8 mouse cellular contexts compared by ENCODE assay signal in genomic region chr10:80053259-80053780, GRCm38 (mm10). TPM values are rescaled to one million over a fixed set of nuclear protein-coding genes. Genes with fewer than 3 reads are reported as not detected.
DNase-seq lines count a peak whose midpoint lies in the region; ATAC-seq and TF ChIP-seq lines count a peak whose summit lies in the region.

No protein-coding gene starts in this region.

- peak overlapping the region; percentile 82 for H3K27ac ChIP-seq in CH12.LX (ENCODE audit: insufficient read depth, low read depth)
- H3K27ac ChIP-seq in forebrain, embryonic 11.5 days (ENCODE audit: low read depth, low read length) = peak overlapping the region; percentile 95
- peak overlapping the region; percentile 99 for H3K27ac ChIP-seq in heart, postnatal 0 days (ENCODE audit: low read depth)
- H3K27ac ChIP-seq in liver, embryonic 16.5 days (ENCODE audit: low read length) = peak overlapping the region; percentile 98
- H3K27ac ChIP-seq in neural tube, embryonic 13.5 days (replicated peaks) = peak overlapping the region; percentile 98
- peak overlapping the region; percentile 100 for H3K27ac ChIP-seq in testis, adult 2 months (ENCODE audit: control insufficient read depth, insufficient read depth, low read depth, low read length)

- no peak for TF ChIP-seq EP300 in CH12.LX (IDR thresholded peaks at IDR 0.05; ENCODE audit: low read length)
- TF ChIP-seq EP300 in heart, postnatal 0 days (IDR thresholded peaks at IDR 0.05; ENCODE audit: low read depth) = no peak

- WGBS in forebrain, embryonic 11.5 days = under 1% methylated on average over 47 of the region's 47 CpGs
- under 1% methylated on average over 47 of the region's 47 CpGs for WGBS in heart, postnatal 0 days
- under 1% methylated on average over 47 of the region's 47 CpGs for WGBS in liver, embryonic 16.5 days (ENCODE audit: insufficient replicate concordance)
- under 1% methylated on average over 47 of the region's 47 CpGs for WGBS in neural tube, embryonic 13.5 days

- H3K9ac ChIP-seq in CH12.LX (ENCODE audit: insufficient read depth, low read depth) = peak overlapping the region; percentile 98
- peak overlapping the region; percentile 88 for H3K9ac ChIP-seq in forebrain, embryonic 11.5 days (ENCODE audit: low read length)
- peak overlapping the region; percentile 97 for H3K9ac ChIP-seq in heart, postnatal 0 days (replicated peaks; ENCODE audit: low read depth, low read length)
- H3K9ac ChIP-seq in liver, embryonic 16.5 days (ENCODE audit: low read depth, low read length) = peak overlapping the region; percentile 99
- peak overlapping the region; percentile 98 for H3K9ac ChIP-seq in neural tube, embryonic 13.5 days

- peak; percentile 98 for TF ChIP-seq POLR2A in CH12.LX (IDR thresholded peaks at IDR 0.05; ENCODE audit: low read depth, low read length)
- peak; percentile 97 for TF ChIP-seq POLR2A in testis, adult 2 months (IDR thresholded peaks at IDR 0.05; ENCODE audit: control insufficient read depth, low read depth, low read length)

- peak; percentile 99 for DNase-seq in CH12.LX (ENCODE audit: extremely low read depth)
- peak; percentile 100 for DNase-seq in c-Kit-positive CD71-positive TER-119-negative erythroid progenitor cells, embryonic 14.5 days (ENCODE audit: low read depth)
- peak; percentile 100 for DNase-seq in forebrain, embryonic 11.5 days (ENCODE audit: low spot score)
- DNase-seq in heart, postnatal 0 days (ENCODE audit: low spot score) = peak; percentile 98
- DNase-seq in kidney, postnatal 4 days = peak; percentile 100

- no peaks in the 10 kb centered on the region for H3K27me3 ChIP-seq in CH12.LX (replicated peaks)
- H3K27me3 ChIP-seq in forebrain, embryonic 11.5 days (ENCODE audit: control insufficient read depth, insufficient read depth, low read length) = no peaks in the 10 kb centered on the region
- H3K27me3 ChIP-seq in heart, postnatal 0 days (ENCODE audit: control insufficient read depth, insufficient read depth, low read length) = no peaks in the 10 kb centered on the region
- no peaks in the 10 kb centered on the region for H3K27me3 ChIP-seq in liver, embryonic 16.5 days (ENCODE audit: control insufficient read depth, insufficient read depth, low read depth, low read length)
- no peaks in the 10 kb centered on the region for H3K27me3 ChIP-seq in neural tube, embryonic 13.5 days
- no peaks in the 10 kb centered on the region for H3K27me3 ChIP-seq in testis, adult 2 months (ENCODE audit: control insufficient read depth, insufficient read depth, low read length)

- peak overlapping the region; percentile 61 to 97 (median 95) for H3K4me3 ChIP-seq in CH12.LX (replicated peaks in 1 of 3; ENCODE audit: low read depth in 2 of 3, low read length in 2 of 3, poor library complexity in 1 of 3)
- H3K4me3 ChIP-seq in forebrain, embryonic 11.5 days (ENCODE audit: low read depth, low read length) = peak overlapping the region; percentile 75
- H3K4me3 ChIP-seq in heart, postnatal 0 days (ENCODE audit: low read depth, low read length) = peak overlapping the region; percentile 89
- H3K4me3 ChIP-seq in liver, embryonic 16.5 days (ENCODE audit: low read depth, low read length) = peak overlapping the region; percentile 94
- peak overlapping the region; percentile 91 for H3K4me3 ChIP-seq in neural tube, embryonic 13.5 days
- H3K4me3 ChIP-seq in testis, adult 2 months (ENCODE audit: control insufficient read depth, low read depth, low read length) = peak overlapping the region; percentile 98

- dilution Hi-C loops in CH12.LX (cut with MboI; ENCODE audit: extremely low pct_ligation_motif_present, extremely low pct_unique_long_range_greater_than_20kb, low sequenced_read_pairs) = no loop called here

- ATAC-seq in forebrain, embryonic 11.5 days (replicated peaks; ENCODE audit: low FRiP score) = peak; percentile 94
- ATAC-seq in heart, postnatal 0 days (ENCODE audit: insufficient read depth, low read depth) = peak; percentile 94
- peak; percentile 93 for ATAC-seq in liver, embryonic 16.5 days (ENCODE audit: low read depth)
- ATAC-seq in neural tube, embryonic 13.5 days (ENCODE audit: low read depth) = peak; percentile 97

- H3K4me1 ChIP-seq in CH12.LX (ENCODE audit: control insufficient read depth in 1 of 2, insufficient read depth in 2 of 2) = peaks cover 16 to 62% of the 10 kb centered on the region in 2 experiments
- H3K4me1 ChIP-seq in forebrain, embryonic 11.5 days (replicated peaks; ENCODE audit: control insufficient read depth, insufficient read depth, low read length) = peaks cover 17% of the 10 kb centered on the region
- peaks cover 18% of the 10 kb centered on the region for H3K4me1 ChIP-seq in heart, postnatal 0 days (ENCODE audit: control insufficient read depth, insufficient read depth)
- peaks cover 54% of the 10 kb centered on the region for H3K4me1 ChIP-seq in liver, embryonic 16.5 days (ENCODE audit: control insufficient read depth, low read depth, low read length)
- H3K4me1 ChIP-seq in neural tube, embryonic 13.5 days (replicated peaks) = peaks cover 30% of the 10 kb centered on the region
- peaks cover 15% of the 10 kb centered on the region for H3K4me1 ChIP-seq in testis, adult 2 months (ENCODE audit: control insufficient read depth, insufficient read depth, low read length)

- TF ChIP-seq CTCF in CH12.LX (conservative IDR thresholded peaks at IDR 0.05 in 1 of 2, IDR thresholded peaks at IDR 0.05 in 1 of 2; ENCODE audit: low read depth in 2 of 2, low read length in 2 of 2) = no peak
- no peak for TF ChIP-seq CTCF in heart, postnatal 0 days (IDR thresholded peaks at IDR 0.05; ENCODE audit: low read depth)
- no peak for TF ChIP-seq CTCF in testis, adult 2 months (IDR thresholded peaks at IDR 0.05; ENCODE audit: control insufficient read depth, insufficient read depth, insufficient replicate concordance, low read depth, low read length)

- H3K79me2 ChIP-seq in CH12.LX (replicated peaks; ENCODE audit: control insufficient read depth, extremely low read depth, insufficient read depth, poor library complexity, severe bottlenecking) = peaks cover 15% of the 10 kb centered on the region

- H3K9me3 ChIP-seq in CH12.LX (replicated peaks; ENCODE audit: low read length) = no peaks in the 10 kb centered on the region
- no peaks in the 10 kb centered on the region for H3K9me3 ChIP-seq in forebrain, embryonic 11.5 days (ENCODE audit: control insufficient read depth, low read length)
- no peaks in the 10 kb centered on the region for H3K9me3 ChIP-seq in heart, postnatal 0 days (replicated peaks; ENCODE audit: control insufficient read depth, low read length)
- H3K9me3 ChIP-seq in liver, embryonic 16.5 days (replicated peaks; ENCODE audit: control insufficient read depth, low read length) = no peaks in the 10 kb centered on the region
- H3K9me3 ChIP-seq in neural tube, embryonic 13.5 days = no peaks in the 10 kb centered on the region

- in situ Hi-C loops in CH12.LX (cut with MboI; ENCODE audit: low pct_ligation_motif_present, low pct_unique_long_range_greater_than_20kb, low sequenced_read_pairs) = no loop called here

- peak overlapping the region; percentile 29 for H3K4me2 ChIP-seq in CH12.LX (ENCODE audit: insufficient read depth, low read depth, poor library complexity, severe bottlenecking)
- H3K4me2 ChIP-seq in forebrain, embryonic 11.5 days (ENCODE audit: low read depth, low read length, severe bottlenecking) = peak overlapping the region; percentile 79
- H3K4me2 ChIP-seq in heart, postnatal 0 days (ENCODE audit: low read depth, low read length) = peak overlapping the region; percentile 91
- peak overlapping the region; percentile 90 for H3K4me2 ChIP-seq in liver, embryonic 16.5 days (ENCODE audit: low read depth, low read length)
- H3K4me2 ChIP-seq in neural tube, embryonic 13.5 days = peak overlapping the region; percentile 67

- H3K36me3 ChIP-seq in CH12.LX (replicated peaks in 1 of 2; ENCODE audit: control insufficient read depth in 1 of 2, insufficient read depth in 1 of 2, low read length in 1 of 2) = peaks cover 29 to 36% of the 10 kb centered on the region in 2 experiments
- H3K36me3 ChIP-seq in forebrain, embryonic 11.5 days (ENCODE audit: control insufficient read depth, insufficient read depth, low read length) = no peaks in the 10 kb centered on the region; the same call in 1 of the 2 replicates
- peaks cover 29% of the 10 kb centered on the region for H3K36me3 ChIP-seq in heart, postnatal 0 days (replicated peaks; ENCODE audit: control insufficient read depth, insufficient read depth, low read length)
- peaks cover 28% of the 10 kb centered on the region for H3K36me3 ChIP-seq in liver, embryonic 16.5 days (ENCODE audit: control insufficient read depth, insufficient read depth)
- peaks cover 28% of the 10 kb centered on the region for H3K36me3 ChIP-seq in neural tube, embryonic 13.5 days
- H3K36me3 ChIP-seq in testis, adult 2 months (ENCODE audit: control insufficient read depth, insufficient read depth, low read length) = no peaks in the 10 kb centered on the region; the same call in 1 of the 2 replicates

- TF ChIP-seq RAD21 in CH12.LX (IDR thresholded peaks at IDR 0.05; ENCODE audit: low read depth, low read length) = no peak

RNA-seq across cellular contexts. Expression of gene Gpx4, which starts 6.4 kb away (rescaled TPM):
- 368 and 459 TPM in 2 replicates for total RNA-seq in CH12.LX (2012; rRNA removed)
- 352 and 386 TPM in 2 replicates for total RNA-seq in CH12.LX (2014; rRNA removed)
- polyA plus RNA-seq in CH12.LX (2012; ENCODE audit: insufficient read length, low read depth) = 332 and 353 TPM in 2 replicates
- 506 and 516 TPM in 2 replicates for polyA plus RNA-seq in forebrain, embryonic 11.5 days (2014; fragmentation: Nextera tagmentation; extraction: Ambion mirVana)
- 490 and 500 TPM in 2 replicates for total RNA-seq in heart, postnatal 0 days (2014; rRNA removed; ENCODE audit: low replicate concordance)
- polyA plus RNA-seq in heart, postnatal 0 days (2015; fragmentation: Nextera tagmentation; extraction: Ambion mirVana) = 874 and 900 TPM in 2 replicates
- polyA plus RNA-seq in liver, embryonic 16.5 days (2015; fragmentation: Nextera tagmentation; extraction: Ambion mirVana) = 553 and 567 TPM in 2 replicates
- 505 and 556 TPM in 2 replicates for polyA plus RNA-seq in neural tube, embryonic 13.5 days (2015; fragmentation: Nextera tagmentation; extraction: Ambion mirVana)
- polyA plus RNA-seq in testis, adult 2 months (2012; rRNA removed) = 3,516 and 3,720 TPM in 2 replicates

RNA-seq across cellular contexts. Expression of gene Polr2e, which starts 13.7 kb away (rescaled TPM):
- total RNA-seq in CH12.LX (2012; rRNA removed) = 127 and 132 TPM in 2 replicates
- total RNA-seq in CH12.LX (2014; rRNA removed) = 98.3 and 105 TPM in 2 replicates
- 194 and 227 TPM in 2 replicates for polyA plus RNA-seq in CH12.LX (2012; ENCODE audit: insufficient read length, low read depth)
- 217 and 243 TPM in 2 replicates for polyA plus RNA-seq in forebrain, embryonic 11.5 days (2014; fragmentation: Nextera tagmentation; extraction: Ambion mirVana)
- 70.6 and 106 TPM in 2 replicates for total RNA-seq in heart, postnatal 0 days (2014; rRNA removed; ENCODE audit: low replicate concordance)
- polyA plus RNA-seq in heart, postnatal 0 days (2015; fragmentation: Nextera tagmentation; extraction: Ambion mirVana) = 120 and 123 TPM in 2 replicates
- 66.8 and 70.1 TPM in 2 replicates for polyA plus RNA-seq in liver, embryonic 16.5 days (2015; fragmentation: Nextera tagmentation; extraction: Ambion mirVana)
- 141 and 153 TPM in 2 replicates for polyA plus RNA-seq in neural tube, embryonic 13.5 days (2015; fragmentation: Nextera tagmentation; extraction: Ambion mirVana)
- polyA plus RNA-seq in testis, adult 2 months (2012; rRNA removed) = 104 and 113 TPM in 2 replicates

RNA-seq across cellular contexts. Expression of gene Arhgap45, which starts 36.9 kb away (rescaled TPM):
- 23.4 and 25.9 TPM in 2 replicates for total RNA-seq in CH12.LX (2012; rRNA removed)
- total RNA-seq in CH12.LX (2014; rRNA removed) = 10.3 and 11.8 TPM in 2 replicates
- 20.2 and 21.2 TPM in 2 replicates for polyA plus RNA-seq in CH12.LX (2012; ENCODE audit: insufficient read length, low read depth)
- 4.6 and 4.9 TPM in 2 replicates for polyA plus RNA-seq in forebrain, embryonic 11.5 days (2014; fragmentation: Nextera tagmentation; extraction: Ambion mirVana)
- 3.9 and 11.0 TPM in 2 replicates for total RNA-seq in heart, postnatal 0 days (2014; rRNA removed; ENCODE audit: low replicate concordance)
- polyA plus RNA-seq in heart, postnatal 0 days (2015; fragmentation: Nextera tagmentation; extraction: Ambion mirVana) = 1.9 TPM in 2 replicates
- polyA plus RNA-seq in liver, embryonic 16.5 days (2015; fragmentation: Nextera tagmentation; extraction: Ambion mirVana) = 16.6 and 17.3 TPM in 2 replicates
- 2.4 and 2.9 TPM in 2 replicates for polyA plus RNA-seq in neural tube, embryonic 13.5 days (2015; fragmentation: Nextera tagmentation; extraction: Ambion mirVana)
- polyA plus RNA-seq in testis, adult 2 months (2012; rRNA removed) = 2.1 and 3.4 TPM in 2 replicates

RNA-seq across cellular contexts. Expression of gene Sbno2, which starts 52.1 kb away (rescaled TPM):
- total RNA-seq in CH12.LX (2012; rRNA removed) (20.7 and 22.6 TPM in 2 replicates), CH12.LX (2014; rRNA removed) (9.0 and 9.7 TPM in 2 replicates)
- 21.1 and 24.2 TPM in 2 replicates for polyA plus RNA-seq in CH12.LX (2012; ENCODE audit: insufficient read length, low read depth)
- polyA plus RNA-seq in forebrain, embryonic 11.5 days (2014; fragmentation: Nextera tagmentation; extraction: Ambion mirVana) = 12.5 and 13.6 TPM in 2 replicates
- 21.1 and 22.0 TPM in 2 replicates for total RNA-seq in heart, postnatal 0 days (2014; rRNA removed; ENCODE audit: low replicate concordance)
- 5.9 and 6.3 TPM in 2 replicates for polyA plus RNA-seq in heart, postnatal 0 days (2015; fragmentation: Nextera tagmentation; extraction: Ambion mirVana)
- 10.3 and 11.8 TPM in 2 replicates for polyA plus RNA-seq in liver, embryonic 16.5 days (2015; fragmentation: Nextera tagmentation; extraction: Ambion mirVana)
- polyA plus RNA-seq in neural tube, embryonic 13.5 days (2015; fragmentation: Nextera tagmentation; extraction: Ambion mirVana) = 12.9 and 13.0 TPM in 2 replicates
- polyA plus RNA-seq in testis, adult 2 months (2012; rRNA removed) = 13.9 and 14.0 TPM in 2 replicates

RNA-seq across cellular contexts. Expression of gene Abca7, which starts 57.0 kb away (rescaled TPM):
- total RNA-seq in CH12.LX (2012; rRNA removed) (6.8 and 7.0 TPM in 2 replicates), CH12.LX (2014; rRNA removed) (2.3 TPM in 2 replicates)
- 5.4 and 6.1 TPM in 2 replicates for polyA plus RNA-seq in CH12.LX (2012; ENCODE audit: insufficient read length, low read depth)
- polyA plus RNA-seq in forebrain, embryonic 11.5 days (2014; fragmentation: Nextera tagmentation; extraction: Ambion mirVana) = 3.4 and 3.9 TPM in 2 replicates
- total RNA-seq in heart, postnatal 0 days (2014; rRNA removed; ENCODE audit: low replicate concordance) = 10.4 and 11.4 TPM in 2 replicates
- polyA plus RNA-seq in heart, postnatal 0 days (2015; fragmentation: Nextera tagmentation; extraction: Ambion mirVana) = 1.9 TPM in 2 replicates
- polyA plus RNA-seq in liver, embryonic 16.5 days (2015; fragmentation: Nextera tagmentation; extraction: Ambion mirVana) = 8.6 and 9.0 TPM in 2 replicates
- polyA plus RNA-seq in neural tube, embryonic 13.5 days (2015; fragmentation: Nextera tagmentation; extraction: Ambion mirVana) = 7.7 and 8.1 TPM in 2 replicates
- polyA plus RNA-seq in testis, adult 2 months (2012; rRNA removed) = 2.2 and 2.3 TPM in 2 replicates

Comparison
In these comparisons a context has a peak if more than half of its experiments do, and no peak if none do; other contexts are left out.
1. Peak in every context shown above with its lines: DNase-seq, ATAC-seq, H3K4me3 ChIP-seq and H3K27ac ChIP-seq.
2. H3K4me2 ChIP-seq: peak in every context shown above with its lines; median percentile 91 in heart, postnatal 0 days; 90 in liver, embryonic 16.5 days; 79 in forebrain, embryonic 11.5 days; 67 in neural tube, embryonic 13.5 days; 29 in CH12.LX.